Mouse (Mus musculus): ENCODE measurements around the gene Cav2.

Cav2 gene

DNA sequence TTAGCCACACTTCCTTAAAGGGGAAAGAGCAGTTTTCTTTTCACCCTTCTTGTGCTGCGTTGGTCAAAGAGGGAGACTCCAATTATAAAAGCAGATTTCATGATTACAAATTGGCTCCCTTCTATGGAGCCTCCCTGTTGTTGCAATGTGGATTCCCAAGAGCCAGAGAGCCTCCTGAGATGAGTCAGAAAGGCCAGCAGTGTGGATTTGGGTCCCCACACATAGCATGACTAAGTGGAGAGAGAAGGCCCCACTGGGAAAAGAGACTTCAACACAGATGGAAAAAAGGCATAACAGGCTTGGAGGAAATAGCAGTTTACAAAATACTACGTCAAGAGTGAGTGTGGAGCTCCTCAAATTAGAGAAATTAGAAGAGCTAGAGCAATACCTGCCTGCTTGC is 28.3 kb downstream of the Cav2 start:
- DNase-seq (ENCODE audit: low read depth, low spot score), result no peak

DNA sequence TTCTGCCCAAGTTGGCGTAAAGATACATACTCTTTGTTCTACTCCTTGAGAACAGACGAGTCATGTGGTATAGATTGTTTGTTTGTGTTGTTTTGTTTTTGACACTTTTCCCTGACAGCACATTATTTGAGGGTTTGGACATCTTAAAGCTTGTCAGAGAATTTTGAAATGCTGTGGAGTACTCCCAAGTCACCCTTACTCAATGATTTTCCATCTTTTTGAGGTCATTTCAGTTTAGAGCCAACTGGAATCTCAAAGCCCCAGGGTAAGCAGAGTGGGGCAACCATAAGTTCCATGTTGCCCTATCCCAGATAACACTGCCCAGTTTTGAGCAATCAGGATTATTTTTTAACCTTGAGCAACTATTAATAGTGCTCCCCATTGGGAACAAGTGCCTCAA is 33.3 kb downstream of the Cav2 start:
- no peak for DNase-seq (ENCODE audit: low read depth, low spot score)

DNA sequence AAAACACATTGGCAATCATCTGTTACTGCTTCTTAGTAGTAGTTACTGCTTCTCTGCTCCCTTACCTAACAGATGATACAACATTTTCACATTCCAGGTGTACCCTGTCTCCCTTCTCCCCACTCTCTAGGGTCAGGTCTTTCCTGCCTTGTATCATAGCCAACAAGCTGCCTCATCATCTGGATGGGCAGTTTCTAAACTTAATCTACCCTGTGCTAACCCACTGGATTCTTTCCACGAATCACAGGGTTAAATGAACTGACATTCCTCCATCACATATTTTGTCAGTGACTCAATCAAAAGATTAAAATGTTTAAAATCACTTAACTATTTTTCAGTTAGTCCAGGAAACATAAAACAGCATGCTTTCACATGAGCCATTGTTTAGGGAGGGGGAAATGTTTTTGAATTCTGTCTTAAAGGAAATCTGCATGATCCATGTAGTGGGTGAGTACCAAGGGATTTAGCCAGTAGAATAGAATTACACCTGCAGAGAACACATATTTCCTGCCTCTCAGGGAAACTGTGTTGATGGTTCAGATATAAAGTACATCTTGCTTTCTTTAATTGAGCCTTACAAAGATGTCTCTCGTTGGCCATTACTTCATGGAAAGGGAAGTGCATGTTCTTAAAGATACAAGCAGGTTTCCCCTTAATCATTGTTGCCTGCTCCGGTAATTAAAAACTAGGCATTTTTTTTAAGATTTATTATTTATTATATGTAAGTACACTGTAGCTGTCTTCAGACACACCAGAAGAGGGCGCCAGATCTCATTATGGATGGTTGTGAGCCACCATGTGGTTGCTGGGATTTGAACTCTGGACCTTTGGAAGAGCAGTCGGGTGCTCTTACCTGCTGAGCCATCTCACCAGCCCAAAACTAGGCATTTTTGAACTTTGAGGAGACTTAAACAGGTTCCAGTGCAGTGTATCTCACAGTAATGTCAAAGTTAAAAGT is 34.0 kb downstream of the Cav2 start:
- no peak for DNase-seq (ENCODE audit: low read depth, low spot score)

DNA sequence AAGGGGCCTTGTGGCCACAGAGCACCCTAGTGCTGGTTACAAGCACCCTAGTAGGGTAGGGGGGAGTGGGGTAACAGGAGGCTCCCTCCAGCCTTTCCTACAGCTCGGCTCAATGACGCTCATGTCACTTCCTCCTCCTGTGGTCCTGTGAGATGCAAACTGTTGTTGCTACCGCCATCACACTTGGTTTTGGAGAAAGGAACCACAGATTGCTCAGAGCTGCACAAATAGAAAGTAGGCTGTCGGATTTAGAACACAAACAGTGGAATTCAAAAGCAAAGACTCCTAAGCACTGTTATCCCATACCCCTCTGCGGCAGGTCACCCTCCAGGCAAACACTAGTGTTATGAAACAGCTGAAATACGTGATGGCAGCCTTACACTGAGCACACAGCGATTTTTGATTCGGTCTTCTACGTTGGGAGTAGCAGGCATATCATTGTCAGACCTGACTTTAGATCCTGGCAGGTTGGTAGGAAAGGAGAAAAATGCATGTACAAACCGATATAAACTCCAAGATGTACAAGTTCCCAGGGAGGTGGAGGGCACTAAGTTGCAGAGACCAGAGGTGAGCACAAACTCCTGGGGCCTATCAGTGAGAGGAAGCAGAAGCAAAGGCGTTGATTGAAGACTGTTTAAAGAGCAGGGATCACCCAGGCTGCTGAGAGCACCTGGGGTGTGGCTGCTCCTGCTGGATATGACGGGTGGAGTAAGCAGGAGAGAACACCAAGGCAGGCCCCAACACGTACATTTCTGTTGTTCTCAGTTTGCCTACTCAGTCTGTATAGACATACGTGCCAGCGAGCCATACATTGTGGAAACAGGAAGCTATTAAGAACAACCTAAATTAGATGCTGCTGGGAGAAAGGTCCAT is 35.5 kb downstream of the Cav2 start:
- no peak for DNase-seq (ENCODE audit: low read depth, low spot score)

DNA sequence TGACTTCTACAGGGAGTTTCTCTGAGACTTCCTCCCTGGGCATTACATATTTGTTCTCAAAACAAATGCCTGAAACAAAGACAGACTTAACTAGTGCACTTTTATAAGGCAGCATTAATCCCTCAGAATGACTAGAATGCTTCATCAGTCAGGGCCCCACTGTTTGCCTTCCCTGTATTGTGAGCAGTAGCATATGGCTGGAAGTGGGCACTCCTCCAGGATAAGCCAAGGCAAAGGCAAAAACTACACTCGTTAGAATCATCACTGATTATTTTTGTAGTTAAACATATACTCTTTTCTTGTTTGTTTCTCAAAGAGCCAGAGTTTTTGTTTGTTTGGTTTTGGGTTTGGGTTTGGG is 36.2 kb downstream of the Cav2 start:
- no peak for DNase-seq (ENCODE audit: low read depth, low spot score)

DNA sequence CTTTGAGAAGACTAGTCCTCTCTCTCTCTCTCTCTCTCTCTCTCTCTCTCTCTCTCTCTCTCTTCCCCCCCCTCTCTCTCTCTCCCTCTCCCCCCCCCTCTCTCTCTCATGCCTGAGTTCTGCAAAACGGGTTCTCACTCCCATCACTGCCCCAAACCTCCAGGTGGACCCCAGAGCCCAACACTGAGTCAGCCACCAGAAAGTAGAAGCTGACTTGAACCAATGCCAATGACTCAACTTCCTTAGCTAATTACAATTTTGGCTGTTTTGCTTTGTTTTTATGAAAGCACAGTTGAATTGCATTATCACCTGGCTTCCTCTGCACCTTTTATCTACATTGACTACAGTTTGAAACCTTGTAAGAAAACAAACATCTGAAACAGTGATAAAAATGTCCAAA is 37.0 kb downstream of the Cav2 start:
- no peak for DNase-seq (ENCODE audit: low read depth, low spot score)

DNA sequence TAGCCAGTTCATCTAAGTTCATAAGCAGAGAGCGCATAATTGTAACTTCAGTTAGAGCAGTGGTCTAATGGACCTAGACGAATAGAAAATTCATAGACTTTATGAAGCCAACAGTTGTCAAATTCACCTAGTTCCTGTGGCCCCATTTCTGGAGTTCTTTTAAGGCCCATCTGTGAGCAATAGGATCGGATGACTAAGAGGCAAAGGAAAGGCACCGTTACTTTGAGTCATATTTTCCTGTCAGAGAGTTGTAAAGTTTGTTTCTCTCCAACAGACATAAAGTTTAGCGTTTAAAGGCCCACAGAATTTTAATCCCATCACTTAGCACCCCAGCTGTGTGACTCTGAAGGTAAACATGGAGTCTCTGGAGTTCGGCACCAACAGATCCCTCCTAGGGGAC is 41.0 kb downstream of the Cav2 start:
- DNase-seq (ENCODE audit: low read depth, low spot score), result no peak

DNA sequence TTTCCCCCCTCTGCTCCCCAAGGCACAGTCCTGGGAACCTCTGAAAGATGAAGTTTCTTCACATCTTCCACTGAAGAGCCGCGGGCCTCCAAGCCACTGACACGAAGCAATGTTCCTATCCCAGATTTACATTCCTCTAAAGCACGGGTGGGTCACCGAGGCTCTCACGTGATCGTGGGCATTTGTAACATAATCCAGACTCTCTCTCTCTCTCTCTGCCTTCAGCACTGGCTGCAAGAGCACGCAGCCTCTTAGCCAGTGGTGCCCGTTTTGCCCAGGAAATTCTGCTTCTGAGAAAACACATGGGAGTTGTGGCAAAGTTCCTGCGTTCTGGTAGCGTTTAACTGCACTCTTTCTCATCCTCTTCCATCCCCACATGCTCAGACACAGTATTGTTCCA is 46.2 kb downstream of the Cav2 start:
- no peak for DNase-seq (ENCODE audit: low read depth, low spot score)

DNA sequence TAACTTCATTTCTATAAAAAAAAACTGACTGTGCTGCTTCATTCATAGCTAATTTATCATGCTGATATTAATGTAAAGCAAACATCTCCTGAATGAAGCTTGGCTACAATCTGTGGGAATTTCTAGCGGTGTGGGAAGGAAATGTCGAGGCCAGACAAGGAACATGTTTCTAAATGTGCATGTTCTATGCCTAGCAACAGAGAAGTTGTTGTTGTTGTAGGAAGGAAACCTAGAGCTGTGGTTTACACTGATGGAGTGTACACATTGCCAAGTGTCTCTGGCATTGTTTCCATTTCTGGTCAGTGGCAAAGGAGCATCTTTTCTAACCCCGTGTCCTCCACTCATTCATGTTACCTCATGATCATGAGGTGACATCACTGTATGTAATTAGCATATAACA is 48.8 kb downstream of the Cav2 start:
- no peak for DNase-seq (ENCODE audit: low read depth, low spot score)

DNA sequence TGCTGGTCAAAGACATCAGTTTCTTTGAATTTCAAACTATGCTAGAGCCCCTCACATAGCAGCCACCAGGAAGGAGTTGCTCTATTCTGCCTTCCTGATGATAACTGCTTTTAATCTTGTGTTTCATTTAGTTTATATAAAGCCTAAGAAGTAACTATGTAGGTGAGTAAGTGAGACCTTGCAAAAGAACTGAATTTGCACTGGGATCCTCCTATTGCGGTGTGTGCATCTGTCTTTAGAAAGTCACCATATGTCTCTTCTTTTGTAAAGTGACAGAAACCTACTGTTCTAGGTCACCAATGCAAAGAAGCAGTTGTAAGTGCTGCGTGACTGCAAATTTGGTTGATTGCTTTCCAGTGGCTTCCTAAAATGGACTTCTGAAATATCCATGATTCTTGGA is 56.7 kb downstream of the Cav2 start:
- DNase-seq (ENCODE audit: low read depth, low spot score), result no peak

Measured in retina, adult 2 months (tissue).